Mouse (Mus musculus) CH12.LX (cell line): ENCODE measurements around the gene Bcas3. TPM values are rescaled to one million over a fixed set of nuclear protein-coding genes. Genes with fewer than 3 reads are reported as not detected.
A peak's percentile ranks its signal among the peaks of the same experiment; 100 is the strongest.

ENCODE experiments used
- DNase-seq: peaks from one replicate; pipeline ENCODE4 v3.0.0-alpha.2; 2013; ENCODE audit errors: extremely low read depth
- H3K27ac ChIP-seq: 2 replicates; pipeline ENCODE4 v1.5.1; 2012; ENCODE audit warnings: low read depth, mild to moderate bottlenecking, control low read depth, moderate library complexity; ENCODE audit not compliant: insufficient read depth
- H3K27me3 ChIP-seq: replicated peaks from 2 replicates; pipeline ENCODE3; 2012; ENCODE audit warnings: inconsistent platforms
- H3K36me3 ChIP-seq, 2 experiments: replicated peaks in 1 of 2; 2 replicates each; pipeline versions ENCODE3 to v1.6.1; 2012; ENCODE audit warnings: inconsistent platforms in 1 of 2, low read length in 1 of 2, mild to moderate bottlenecking in 1 of 2, mixed read lengths in 1 of 2, moderate library complexity in 1 of 2; ENCODE audit not compliant: control insufficient read depth in 1 of 2, insufficient read depth in 1 of 2
- H3K4me1 ChIP-seq, 2 experiments: 2 replicates each; pipeline ENCODE4 v1.6.1; 2012; ENCODE audit warnings: inconsistent platforms in 1 of 2, moderate library complexity in 1 of 2; ENCODE audit not compliant: insufficient read depth in 2 of 2, control insufficient read depth in 1 of 2
- H3K4me2 ChIP-seq: 2 replicates; pipeline ENCODE4 v1.6.1; 2012; ENCODE audit warnings: low read depth, mild to moderate bottlenecking, control low read depth; ENCODE audit not compliant: poor library complexity, insufficient read depth, severe bottlenecking
- H3K4me3 ChIP-seq, 3 experiments: fragments of 150-350 bp in 1 of 3; sonication (generic) in 1 of 3; replicated peaks in 1 of 3; 2 replicates each; pipeline versions ENCODE3 to v1.5.1; 2011 to 2012; ENCODE audit warnings: low read depth in 2 of 3, low read length in 2 of 3, mild to moderate bottlenecking in 2 of 3, moderate library complexity in 2 of 3, control low read depth in 1 of 3, improper control_type of control experiment in 1 of 3, inconsistent platforms in 1 of 3, mixed read lengths in 1 of 3; ENCODE audit not compliant: poor library complexity in 1 of 3
- H3K79me2 ChIP-seq: replicated peaks from 2 replicates; pipeline ENCODE4 v1.6.1; 2012; ENCODE audit warnings: mild to moderate bottlenecking, moderate library complexity; ENCODE audit not compliant: control insufficient read depth, poor library complexity, insufficient read depth, severe bottlenecking; ENCODE audit errors: extremely low read depth
- H3K9ac ChIP-seq: 2 replicates; pipeline ENCODE4 v1.6.1; 2012; ENCODE audit warnings: low read depth, mild to moderate bottlenecking, control low read depth, moderate library complexity; ENCODE audit not compliant: insufficient read depth
- H3K9me3 ChIP-seq: replicated peaks from 2 replicates; pipeline ENCODE3; 2012; ENCODE audit warnings: low read length, inconsistent platforms, mixed read lengths
- BHLHE40 ChIP-seq: IDR thresholded peaks from 2 replicates; pipeline ENCODE4 v1.6.1; 2011; ENCODE audit warnings: mild to moderate bottlenecking, low read depth, low read length, improper control_type of control experiment
- CHD1 ChIP-seq: IDR thresholded peaks from 2 replicates; pipeline ENCODE4 v1.6.1; 2012; ENCODE audit warnings: low read depth, low read length, improper control_type of control experiment, inconsistent platforms
- CHD2 ChIP-seq: IDR thresholded peaks from 2 replicates; pipeline ENCODE4 v1.6.1; 2011; ENCODE audit warnings: low read length, improper control_type of control experiment
- CTCF ChIP-seq, 2 experiments: IDR thresholded peaks in 1 of 2; conservative IDR thresholded peaks in 1 of 2; 2 replicates each; pipeline ENCODE4 v1.5.1; 2011 to 2012; ENCODE audit warnings: low read depth in 2 of 2, low read length in 2 of 2, improper control_type of control experiment in 1 of 2, inconsistent platforms in 1 of 2, mild to moderate bottlenecking in 1 of 2, moderate library complexity in 1 of 2
- E2F4 ChIP-seq: IDR thresholded peaks from 2 replicates; pipeline ENCODE4 v1.6.1; 2011; ENCODE audit warnings: low read depth, low read length, improper control_type of control experiment; ENCODE audit not compliant: insufficient replicate concordance
- ELF1 ChIP-seq: IDR thresholded peaks from 2 replicates; pipeline ENCODE4 v1.6.1; 2014; ENCODE audit warnings: low read depth, mild to moderate bottlenecking, inconsistent platforms, low read length, improper control_type of control experiment
- EP300 ChIP-seq: IDR thresholded peaks from 2 replicates; pipeline ENCODE4 v1.6.1; 2011; ENCODE audit warnings: low read length, improper control_type of control experiment
- ETS1 ChIP-seq: conservative IDR thresholded peaks from 2 replicates; pipeline ENCODE4 v1.6.1; 2012; ENCODE audit warnings: low read depth, mild to moderate bottlenecking, inconsistent platforms, low read length, improper control_type of control experiment, moderate library complexity
- GABPA ChIP-seq: IDR thresholded peaks from 2 replicates; pipeline ENCODE4 v1.6.1; 2012; ENCODE audit warnings: low read depth, low read length, improper control_type of control experiment, inconsistent platforms; ENCODE audit not compliant: insufficient replicate concordance
- HCFC1 ChIP-seq: IDR thresholded peaks from 2 replicates; pipeline ENCODE4 v1.6.1; 2012; ENCODE audit warnings: low read depth, mild to moderate bottlenecking, inconsistent platforms, low read length, improper control_type of control experiment
- IRF4 ChIP-seq: IDR thresholded peaks from 2 replicates; pipeline ENCODE4 v1.6.1; 2014; ENCODE audit warnings: low read depth, mild to moderate bottlenecking, inconsistent platforms, low read length, improper control_type of control experiment
- JUN ChIP-seq: IDR thresholded peaks from 2 replicates; pipeline ENCODE4 v1.6.1; 2011; ENCODE audit warnings: low read depth, mild to moderate bottlenecking, low read length, improper control_type of control experiment, moderate library complexity; ENCODE audit not compliant: insufficient read depth
- JUND ChIP-seq: conservative IDR thresholded peaks from 2 replicates; pipeline ENCODE4 v1.6.1; 2011; ENCODE audit warnings: low read depth, low read length, improper control_type of control experiment
- KAT2A ChIP-seq: IDR thresholded peaks from 2 replicates; pipeline ENCODE4 v1.6.1; 2012; ENCODE audit warnings: low read length, improper control_type of control experiment, inconsistent platforms; ENCODE audit not compliant: insufficient replicate concordance
- MAFK ChIP-seq: IDR thresholded peaks from 2 replicates; pipeline ENCODE4 v1.6.1; 2011; ENCODE audit warnings: low read length, improper control_type of control experiment; ENCODE audit not compliant: insufficient replicate concordance
- MAX ChIP-seq: IDR thresholded peaks from 2 replicates; pipeline ENCODE4 v1.6.1; 2011; ENCODE audit warnings: low read length, improper control_type of control experiment
- MAZ ChIP-seq: IDR thresholded peaks from 2 replicates; pipeline ENCODE4 v1.6.1; 2012; ENCODE audit warnings: low read depth, mild to moderate bottlenecking, inconsistent platforms, low read length, improper control_type of control experiment, moderate library complexity
- MEF2A ChIP-seq: IDR thresholded peaks from 2 replicates; pipeline ENCODE4 v1.6.1; 2014; ENCODE audit warnings: low read depth, mild to moderate bottlenecking, inconsistent platforms, low read length, improper control_type of control experiment, borderline replicate concordance
- MXI1 ChIP-seq: IDR thresholded peaks from 2 replicates; pipeline ENCODE4 v1.6.1; 2011; ENCODE audit warnings: mild to moderate bottlenecking, low read depth, low read length, improper control_type of control experiment
- MYC ChIP-seq: IDR thresholded peaks from 2 replicates; pipeline ENCODE4 v1.6.1; 2011; ENCODE audit warnings: low read depth, mild to moderate bottlenecking, improper control_type of control experiment, low read length
- NELFE ChIP-seq: IDR thresholded peaks from 2 replicates; pipeline ENCODE4 v1.6.1; 2011; ENCODE audit warnings: low read depth, low read length, improper control_type of control experiment
- NRF1 ChIP-seq: IDR thresholded peaks from 2 replicates; pipeline ENCODE4 v1.6.1; 2014; ENCODE audit warnings: low read depth, mild to moderate bottlenecking, inconsistent platforms, low read length, improper control_type of control experiment, moderate library complexity
- PAX5 ChIP-seq: IDR thresholded peaks from 2 replicates; pipeline ENCODE4 v1.6.1; 2012; ENCODE audit warnings: low read length, inconsistent platforms, mixed read lengths
- POLR2A ChIP-seq: IDR thresholded peaks from 2 replicates; pipeline ENCODE4 v1.6.1; 2011; ENCODE audit warnings: low read depth, mild to moderate bottlenecking, improper control_type of control experiment, low read length
- POLR2AphosphoS2 ChIP-seq: IDR thresholded peaks from 2 replicates; pipeline ENCODE4 v1.6.1; 2011; ENCODE audit warnings: low read depth, low read length, improper control_type of control experiment
- RAD21 ChIP-seq: IDR thresholded peaks from 2 replicates; pipeline ENCODE4 v1.6.1; 2011; ENCODE audit warnings: low read depth, mild to moderate bottlenecking, low read length, improper control_type of control experiment, moderate library complexity
- RCOR1 ChIP-seq: conservative IDR thresholded peaks from 2 replicates; pipeline ENCODE4 v1.6.1; 2012; ENCODE audit warnings: low read depth, mild to moderate bottlenecking, inconsistent platforms, low read length, improper control_type of control experiment
- SIN3A ChIP-seq: IDR thresholded peaks from 2 replicates; pipeline ENCODE4 v1.6.1; 2012; ENCODE audit warnings: low read length, improper control_type of control experiment, inconsistent platforms
- SMC3 ChIP-seq: IDR thresholded peaks from 2 replicates; pipeline ENCODE4 v1.6.1; 2011; ENCODE audit warnings: low read depth, low read length, improper control_type of control experiment
- TBP ChIP-seq: conservative IDR thresholded peaks from 2 replicates; pipeline ENCODE4 v1.6.1; 2011; ENCODE audit warnings: low read depth, low read length, improper control_type of control experiment
- TCF12 ChIP-seq: IDR thresholded peaks from 2 replicates; pipeline ENCODE4 v1.6.1; 2014; ENCODE audit warnings: low read depth, mild to moderate bottlenecking, inconsistent platforms, low read length, improper control_type of control experiment
- UBTF ChIP-seq: IDR thresholded peaks from 2 replicates; pipeline ENCODE4 v1.6.1; 2012; ENCODE audit warnings: low read depth, mild to moderate bottlenecking, inconsistent platforms, low read length, improper control_type of control experiment, moderate library complexity
- USF1 ChIP-seq: IDR thresholded peaks from 2 replicates; pipeline ENCODE4 v1.6.1; 2014; ENCODE audit warnings: low read depth, mild to moderate bottlenecking, inconsistent platforms, low read length, improper control_type of control experiment
- USF2 ChIP-seq: conservative IDR thresholded peaks from 2 replicates; pipeline ENCODE4 v1.6.1; 2011; ENCODE audit warnings: low read depth, low read length, improper control_type of control experiment
- ZC3H11A ChIP-seq: IDR thresholded peaks from 2 replicates; pipeline ENCODE4 v1.6.1; 2012; ENCODE audit warnings: low read depth, mild to moderate bottlenecking, inconsistent platforms, low read length, improper control_type of control experiment
- ZKSCAN1 ChIP-seq: IDR thresholded peaks from 2 replicates; pipeline ENCODE4 v1.6.1; 2012; ENCODE audit warnings: low read depth, inconsistent platforms, low read length, improper control_type of control experiment, borderline replicate concordance
- ZMIZ1 ChIP-seq: IDR thresholded peaks from 2 replicates; pipeline ENCODE4 v1.6.1; 2012; ENCODE audit warnings: low read depth, mild to moderate bottlenecking, inconsistent platforms, low read length, improper control_type of control experiment
- ZNF384 ChIP-seq: IDR thresholded peaks from 2 replicates; pipeline ENCODE4 v1.6.1; 2012; ENCODE audit warnings: low read depth, low read length, improper control_type of control experiment, inconsistent platforms
- dilution Hi-C: fragments of 300-500 bp; cut with MboI; formaldehyde crosslinking; loops from 2 replicates; pipeline ENCODE4 v1.14.3; 2020; ENCODE audit warnings: low sequenced_read_pairs; ENCODE audit not compliant: extremely low pct_unique_long_range_greater_than_20kb, extremely low pct_ligation_motif_present
- in situ Hi-C: fragments of 300-500 bp; cut with MboI; formaldehyde crosslinking; loops from 3 replicates; pipeline ENCODE4 v1.14.3; 2019; ENCODE audit warnings: low sequenced_read_pairs, low pct_ligation_motif_present, low pct_unique_long_range_greater_than_20kb, mixed read lengths
- polyA plus RNA-seq: library from polyadenylated mRNA; unstranded; fragments of >175 nt; gene quantifications from 2 replicates; pipeline ENCODE4 v1.2.1, GENCODE M21; 2012; ENCODE audit warnings: low read depth; ENCODE audit not compliant: insufficient read length
- total RNA-seq, 2 experiments: library from RNA; depleted of rRNA; stranded (reverse); fragments of 300-350 nt in 1 of 2; fragments of >200 nt in 1 of 2; gene quantifications; 2 replicates each; pipeline ENCODE4 v1.2.3; 2012 to 2014

Bcas3 gene
- total and polyA plus RNA-seq, 3 experiments, result 8.2 to 21.3 (median 9.7) TPM

DNA sequence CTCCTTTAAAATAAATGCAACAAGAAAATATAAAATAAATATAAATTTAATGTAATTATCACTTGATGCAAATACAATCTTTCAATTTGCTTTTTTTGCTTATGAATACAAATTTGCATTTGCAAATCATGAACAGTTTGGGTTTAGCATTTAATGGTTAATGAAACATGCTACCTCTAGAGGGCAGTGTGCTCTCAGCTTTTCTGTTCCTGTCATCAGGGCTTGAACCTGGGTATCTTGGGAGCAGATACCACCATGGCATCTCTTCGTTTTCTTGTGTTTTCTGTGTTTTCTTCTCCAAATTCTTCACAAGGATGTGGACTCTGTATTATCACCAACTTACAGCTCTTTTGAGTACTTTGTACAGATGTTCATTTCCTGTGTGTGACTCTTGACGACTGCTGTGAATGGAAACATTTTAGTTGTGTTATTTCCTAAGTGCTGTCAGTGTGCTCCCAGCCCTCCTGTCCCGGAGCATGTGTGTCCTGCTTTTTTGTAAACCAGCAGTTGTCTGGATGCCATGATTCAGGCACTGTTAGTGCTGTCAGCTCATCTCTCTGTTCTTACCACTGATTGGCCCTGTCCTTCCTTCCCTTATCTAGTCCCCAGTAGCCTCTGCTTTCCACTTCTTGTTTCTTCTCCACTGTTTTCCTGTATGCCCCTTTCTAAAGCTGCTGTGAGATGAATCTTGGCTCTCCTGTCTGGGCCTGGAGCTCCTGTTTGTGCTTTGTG is 165.2 kb downstream of the Bcas3 start:
- no peak overlapping the region for H3K4me2 ChIP-seq
- in situ Hi-C loops (no loop called here), dilution Hi-C loops (no loop called here)
- H3K9ac ChIP-seq, result no peak overlapping the region
- DNase-seq, result peak; percentile 77
- no peaks in the 10 kb centered on the region for H3K36me3 ChIP-seq
- TF ChIP-seq ELF1 (no peak), RCOR1 (no peak), GABPA (no peak), IRF4 (peak; percentile 43; the same call in 1 of the 2 replicates), NELFE (peak; percentile 36; the same call in 1 of the 2 replicates), ETS1 (no peak), BHLHE40 (no peak), CTCF (conservative IDR thresholded peaks at IDR 0.05 in 1 of 2, IDR thresholded peaks at IDR 0.05 in 1 of 2; ENCODE audit: low read depth in 2 of 2, low read length in 2 of 2) (peak; percentile 67 to 97), POLR2A (no peak), MAZ (no peak), UBTF (no peak), CHD2 (no peak), NRF1 (no peak), POLR2AphosphoS2 (no peak), MAX (no peak), MYC (peak; percentile 71), TCF12 (0 out of 2 replicates have a peak, but pooled peaks have one; percentile 16), PAX5 (no peak), KAT2A (no peak), ZMIZ1 (no peak), USF1 (no peak), E2F4 (no peak), SMC3 (peak; percentile 83), MEF2A (peak; percentile 58; the same call in 1 of the 2 replicates), ZC3H11A (peak; percentile 57), JUN (no peak), SIN3A (0 out of 2 replicates have a peak, but pooled peaks have one; percentile 44), HCFC1 (no peak), ZKSCAN1 (no peak), RAD21 (peak; percentile 100), ZNF384 (no peak), JUND (peak; percentile 56; the same call in 1 of the 2 replicates), MAFK (no peak), CHD1 (no peak), TBP (no peak), USF2 (no peak), EP300 (0 out of 2 replicates have a peak, but pooled peaks have one; percentile 25), MXI1 (no peak)
- H3K27ac ChIP-seq, result no peak overlapping the region
- no peaks in the 10 kb centered on the region for H3K79me2 ChIP-seq
- H3K4me1 ChIP-seq, result peaks cover 0 to 25% of the 10 kb centered on the region in 2 experiments; a peak in 2 of 4 replicates
- no peak overlapping the region for H3K4me3 ChIP-seq
- H3K9me3 ChIP-seq, result no peaks in the 10 kb centered on the region
- H3K27me3 ChIP-seq, result no peaks in the 10 kb centered on the region
